Mouse (Mus musculus): ENCODE measurements around the gene Odf3l2. TPM values are rescaled to one million over a fixed set of nuclear protein-coding genes. Genes with fewer than 3 reads are reported as not detected.
A peak's percentile ranks its signal among the peaks of the same experiment; 100 is the strongest.

The Odf3l2 gene
- polyA plus RNA-seq, 1 experiment from 2014 or later = not detected

DNA sequence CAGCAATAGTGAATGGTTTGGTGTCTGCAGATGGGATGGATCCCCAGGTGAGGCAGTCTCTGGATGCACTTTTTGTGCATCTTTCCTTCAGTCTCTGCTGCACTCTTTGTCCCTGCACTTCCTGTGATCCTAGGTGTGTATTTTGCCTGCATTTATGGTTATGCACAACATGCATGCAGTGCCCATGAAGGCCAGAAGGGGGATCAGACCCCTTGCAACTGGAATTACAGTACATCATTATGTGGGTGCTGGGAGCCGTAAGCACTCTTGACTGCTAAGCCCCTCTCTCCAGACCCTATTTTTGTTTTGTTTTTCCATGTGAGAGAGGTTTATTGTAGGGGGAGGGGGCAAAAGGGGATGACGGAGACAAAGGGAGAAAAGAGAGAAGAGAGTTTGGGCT is 14.8 kb upstream of the Odf3l2 start:
- 75% methylated on average over 2 of the region's 2 CpGs for WGBS
- no peak for ATAC-seq

DNA sequence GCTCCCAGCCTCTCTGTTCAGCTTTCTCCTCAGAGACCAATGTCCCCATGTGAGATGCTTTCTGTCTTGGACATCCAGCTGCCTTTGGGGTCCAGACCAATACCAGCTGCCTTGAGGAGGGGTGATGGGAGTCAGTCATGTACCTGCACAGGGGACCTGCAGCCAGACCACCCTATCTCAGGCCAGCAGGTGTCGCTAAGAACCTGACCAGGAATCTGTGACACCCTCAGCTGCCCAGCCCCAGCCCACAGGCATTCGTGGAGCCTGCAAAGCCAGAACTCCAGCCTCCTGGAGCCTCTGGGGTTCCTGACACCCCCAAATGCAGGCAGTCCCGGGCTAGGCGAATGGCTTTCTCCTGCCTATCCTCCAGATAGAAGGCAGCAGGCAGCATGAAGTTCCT is 13.3 kb upstream of the Odf3l2 start:
- H3K4me2 ChIP-seq (replicated peaks; ENCODE audit: low read depth, low read length) = no peak overlapping the region
- no peak overlapping the region for H3K27ac ChIP-seq (ENCODE audit: low read length)

More for the DNA sequence above, 14.8 kb upstream of the Odf3l2 start:
- H3K4me2 ChIP-seq (replicated peaks; ENCODE audit: low read depth, low read length) = no peak overlapping the region
- H3K36me3 ChIP-seq (ENCODE audit: insufficient read depth, low read length) = no peaks in the 10 kb centered on the region
- H3K4me3 ChIP-seq (ENCODE audit: low read depth, low read length) = no peak overlapping the region
- no peaks in the 10 kb centered on the region for H3K27me3 ChIP-seq (replicated peaks; ENCODE audit: insufficient read depth, low read length)
- TF ChIP-seq EP300 (IDR thresholded peaks at IDR 0.05) (no peak), CTCF (IDR thresholded peaks at IDR 0.05) (peak; percentile 53)
- H3K9ac ChIP-seq (replicated peaks; ENCODE audit: low read depth) = no peak overlapping the region
- H3K27ac ChIP-seq (ENCODE audit: low read length) = no peak overlapping the region
- H3K9me3 ChIP-seq (ENCODE audit: low read length) = no peaks in the 10 kb centered on the region
- H3K4me1 ChIP-seq (ENCODE audit: insufficient read depth, low read depth, low read length) = no peaks in the 10 kb centered on the region
- DNase-seq (ENCODE audit: low spot score) = no peak

DNA sequence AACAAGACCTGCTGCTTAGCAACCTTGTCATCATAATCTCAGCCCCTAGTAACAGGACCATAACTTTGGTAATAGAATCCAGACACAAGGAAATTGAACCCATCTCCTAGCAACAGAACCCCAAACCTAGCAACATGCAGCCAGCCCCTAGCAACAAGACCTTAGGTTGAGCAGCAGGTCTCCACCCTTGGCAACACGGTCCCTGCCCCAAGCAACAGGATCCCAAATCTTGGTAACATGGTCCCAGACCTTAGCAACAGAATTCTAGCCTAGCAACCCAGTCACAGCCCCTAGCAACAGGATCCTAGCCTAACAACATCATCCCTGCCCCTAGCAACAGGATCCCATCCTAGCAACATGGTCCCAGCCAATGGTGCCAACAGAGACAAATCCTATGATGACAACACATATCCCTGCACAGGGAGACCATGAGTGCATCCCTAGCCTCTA is 9.4 kb upstream of the Odf3l2 start:
- H3K4me2 ChIP-seq (replicated peaks; ENCODE audit: low read depth, low read length) = no peak overlapping the region
- H3K27me3 ChIP-seq (replicated peaks; ENCODE audit: insufficient read depth, low read length) = no peaks in the 10 kb centered on the region
- 25% methylated on average over 1 of the region's 1 CpGs for WGBS
- H3K4me1 ChIP-seq (ENCODE audit: insufficient read depth, low read depth, low read length) = no peaks in the 10 kb centered on the region
- H3K27ac ChIP-seq (ENCODE audit: low read length) = no peak overlapping the region
- ATAC-seq = no peak
- no peaks in the 10 kb centered on the region for H3K9me3 ChIP-seq (ENCODE audit: low read length)
- no peak for DNase-seq (ENCODE audit: low spot score)
- TF ChIP-seq EP300 (IDR thresholded peaks at IDR 0.05) (no peak), CTCF (IDR thresholded peaks at IDR 0.05) (no peak)
- H3K9ac ChIP-seq (replicated peaks; ENCODE audit: low read depth) = no peak overlapping the region
- H3K4me3 ChIP-seq (ENCODE audit: low read depth, low read length) = no peak overlapping the region
- no peaks in the 10 kb centered on the region for H3K36me3 ChIP-seq (ENCODE audit: insufficient read depth, low read length)

More for the DNA sequence above, 13.3 kb upstream of the Odf3l2 start:
- no peaks in the 10 kb centered on the region for H3K4me1 ChIP-seq (ENCODE audit: insufficient read depth, low read depth, low read length)
- DNase-seq (ENCODE audit: low spot score) (no peak), ATAC-seq (no peak)
- WGBS = 16% methylated on average over 4 of the region's 4 CpGs
- H3K36me3 ChIP-seq (ENCODE audit: insufficient read depth, low read length) = no peaks in the 10 kb centered on the region
- no peak overlapping the region for H3K9ac ChIP-seq (replicated peaks; ENCODE audit: low read depth)
- TF ChIP-seq EP300 (IDR thresholded peaks at IDR 0.05) (no peak), CTCF (IDR thresholded peaks at IDR 0.05) (peak; percentile 51)
- H3K27me3 ChIP-seq (replicated peaks; ENCODE audit: insufficient read depth, low read length) = no peaks in the 10 kb centered on the region
- H3K4me3 ChIP-seq (ENCODE audit: low read depth, low read length) = no peak overlapping the region
- H3K9me3 ChIP-seq (ENCODE audit: low read length) = no peaks in the 10 kb centered on the region

DNA sequence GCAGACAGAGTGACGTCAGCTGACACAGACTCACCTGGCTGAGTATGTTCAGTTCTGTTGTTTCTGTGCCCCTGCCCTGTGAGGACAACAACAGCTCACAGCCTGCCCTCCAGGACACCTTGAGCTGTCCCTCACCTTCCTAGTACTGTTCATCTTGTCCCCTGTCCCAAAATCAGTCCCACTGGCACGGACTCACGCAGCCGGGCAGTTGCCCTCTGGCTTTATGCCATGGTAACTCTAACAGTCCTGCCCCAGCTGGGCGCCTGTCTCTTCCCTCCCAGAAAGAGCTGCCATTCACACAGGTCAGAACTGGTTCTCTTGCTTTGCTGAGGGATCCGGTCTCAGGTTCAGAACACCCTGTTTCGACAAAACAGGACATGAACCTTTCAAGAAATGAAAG is 7.3 kb upstream of the Odf3l2 start:
- 76% methylated on average over 7 of the region's 7 CpGs for WGBS
- DNase-seq (ENCODE audit: low spot score) (no peak), ATAC-seq (no peak)

DNA sequence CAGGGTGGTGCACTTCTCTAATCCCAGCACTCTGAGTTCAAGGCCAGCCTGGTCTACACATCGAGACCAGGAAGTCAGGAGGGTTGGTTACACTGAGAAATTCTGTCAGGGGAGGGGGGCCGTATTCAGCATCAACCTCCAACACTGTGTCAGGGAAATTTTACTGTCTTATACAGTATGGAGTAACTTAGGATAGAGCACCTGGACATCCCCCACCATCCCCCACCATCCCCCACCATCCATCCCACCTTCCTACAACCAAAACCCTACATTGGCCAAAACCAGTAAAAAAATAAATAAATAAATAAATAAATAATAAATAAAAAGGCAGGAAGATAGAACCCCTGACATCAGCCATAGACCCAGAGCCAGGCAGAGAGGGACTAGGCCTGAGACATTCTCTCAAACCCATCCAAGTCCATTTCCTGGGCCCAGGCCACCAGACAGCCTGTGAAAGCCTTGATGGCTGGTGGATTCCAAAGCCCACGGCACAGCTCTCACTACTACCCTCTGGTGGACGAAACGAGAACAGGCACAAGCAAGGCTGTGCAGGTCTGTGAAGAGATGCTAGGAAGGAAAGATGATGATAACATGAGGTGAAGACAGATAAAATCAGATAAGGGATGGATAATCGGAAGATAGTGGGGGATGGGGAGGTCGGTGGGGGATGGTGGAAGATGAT is 3.7 kb upstream of the Odf3l2 start:
- H3K9ac ChIP-seq (replicated peaks; ENCODE audit: low read depth) = no peak overlapping the region
- 27% methylated on average over 7 of the region's 7 CpGs for WGBS
- H3K27ac ChIP-seq (ENCODE audit: low read length) = no peak overlapping the region
- H3K9me3 ChIP-seq (ENCODE audit: low read length) = no peaks in the 10 kb centered on the region
- TF ChIP-seq EP300 (IDR thresholded peaks at IDR 0.05) = no peak
- TF ChIP-seq CTCF (IDR thresholded peaks at IDR 0.05) = peak; percentile 95
- H3K4me3 ChIP-seq (ENCODE audit: low read depth, low read length) = no peak overlapping the region
- DNase-seq (ENCODE audit: low spot score) = peak; percentile 62
- ATAC-seq = peak; percentile 49; the same call in 1 of the 2 replicates
- H3K4me2 ChIP-seq (replicated peaks; ENCODE audit: low read depth, low read length) = no peak overlapping the region
- no peaks in the 10 kb centered on the region for H3K36me3 ChIP-seq (ENCODE audit: insufficient read depth, low read length)
- H3K4me1 ChIP-seq (ENCODE audit: insufficient read depth, low read depth, low read length) = no peaks in the 10 kb centered on the region
- no peaks in the 10 kb centered on the region for H3K27me3 ChIP-seq (replicated peaks; ENCODE audit: insufficient read depth, low read length)

More for the DNA sequence above, 7.3 kb upstream of the Odf3l2 start:
- H3K27ac ChIP-seq (ENCODE audit: low read length) = no peak overlapping the region
- H3K27me3 ChIP-seq (replicated peaks; ENCODE audit: insufficient read depth, low read length) = no peaks in the 10 kb centered on the region
- H3K36me3 ChIP-seq (ENCODE audit: insufficient read depth, low read length) = no peaks in the 10 kb centered on the region
- no peaks in the 10 kb centered on the region for H3K4me1 ChIP-seq (ENCODE audit: insufficient read depth, low read depth, low read length)
- H3K9me3 ChIP-seq (ENCODE audit: low read length) = no peaks in the 10 kb centered on the region
- TF ChIP-seq EP300 (IDR thresholded peaks at IDR 0.05) = no peak
- TF ChIP-seq CTCF (IDR thresholded peaks at IDR 0.05) = no peak
- H3K4me2 ChIP-seq (replicated peaks; ENCODE audit: low read depth, low read length) = no peak overlapping the region
- H3K9ac ChIP-seq (replicated peaks; ENCODE audit: low read depth) = no peak overlapping the region
- no peak overlapping the region for H3K4me3 ChIP-seq (ENCODE audit: low read depth, low read length)

DNA sequence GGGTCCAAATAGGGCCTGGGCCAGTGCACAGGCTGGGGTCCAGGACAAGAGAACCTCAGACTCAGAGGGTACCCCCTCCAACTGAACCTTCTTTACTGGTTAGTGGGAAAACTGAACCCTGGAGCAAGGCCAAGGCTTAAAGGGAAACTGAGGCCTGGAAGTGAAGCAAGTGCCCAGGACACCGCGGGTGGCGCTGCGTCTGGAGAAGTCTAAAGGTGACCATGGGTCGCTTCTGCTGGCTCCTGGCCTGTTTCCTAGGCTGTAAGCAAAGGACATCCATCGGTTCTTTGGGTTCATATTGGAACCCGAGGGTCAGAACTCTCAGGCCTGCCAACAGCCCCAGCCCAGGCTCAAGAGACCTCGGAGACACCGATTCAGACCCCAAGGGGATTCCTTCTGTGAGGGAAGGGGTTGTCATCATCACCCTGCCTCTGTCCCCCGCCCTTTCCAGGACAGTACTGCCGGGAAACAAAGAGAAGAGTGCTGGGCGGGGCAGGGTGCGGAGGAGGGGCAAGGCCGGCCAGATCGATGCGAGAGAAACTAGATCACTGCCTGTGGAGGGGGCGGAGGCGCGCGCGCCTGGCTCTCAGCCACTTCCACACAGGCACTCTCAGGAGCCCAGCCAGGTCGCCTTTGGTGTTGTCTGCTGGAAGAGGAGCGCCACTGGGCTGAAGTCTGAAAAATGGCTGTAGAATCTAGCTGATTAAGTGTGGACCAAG is 6.9 kb downstream of the Odf3l2 start:
- Histone ChIP-seq H3K9ac (replicated peaks; ENCODE audit: low read depth) (no peak overlapping the region), H3K36me3 (ENCODE audit: insufficient read depth, low read length) (no peaks in the 10 kb centered on the region), H3K4me3 (ENCODE audit: low read depth, low read length) (no peak overlapping the region), H3K4me2 (replicated peaks; ENCODE audit: low read depth, low read length) (peak overlapping the region; percentile 25; the same call in 1 of the 2 replicates), H3K27ac (ENCODE audit: low read length) (no peak overlapping the region), H3K27me3 (replicated peaks; ENCODE audit: insufficient read depth, low read length) (peaks cover 14% of the 10 kb centered on the region; the same call in 1 of the 2 replicates), H3K9me3 (ENCODE audit: low read length) (no peaks in the 10 kb centered on the region), H3K4me1 (ENCODE audit: insufficient read depth, low read depth, low read length) (peaks cover 3% of the 10 kb centered on the region; the same call in 1 of the 2 replicates)
- DNase-seq (ENCODE audit: low spot score) (no peak), ATAC-seq (peak; percentile 28; the same call in 1 of the 2 replicates)
- TF ChIP-seq CTCF (IDR thresholded peaks at IDR 0.05) (no peak), EP300 (IDR thresholded peaks at IDR 0.05) (no peak)
- WGBS = 6% methylated on average over 23 of the region's 23 CpGs

Data from lung, postnatal 0 days (tissue).